Mouse (Mus musculus): ENCODE results near the gene Ifnar2. TPM values are rescaled to one million over a fixed set of nuclear protein-coding genes. Genes with fewer than 3 reads are reported as not detected.
A peak's percentile ranks its signal among the peaks of the same experiment; 100 is the strongest.

Ifnar2 gene
- total and polyA plus RNA-seq, 3 experiments = 33.1 to 34.9 (median 34.5) TPM

GRCm38 (mm10) chr16:91355160-91355559 is 17.4 kb upstream of the Ifnar2 start:
- in situ Hi-C loops (cut with MboI; ENCODE audit: low pct_ligation_motif_present, low pct_unique_long_range_greater_than_20kb, low sequenced_read_pairs) (loop anchor here (25.0 kb wide), 2 partner anchors 557 to 932 kb away; partner anchors contain the start of gene Kcne2), dilution Hi-C loops (cut with MboI; ENCODE audit: extremely low pct_ligation_motif_present, extremely low pct_unique_long_range_greater_than_20kb, low sequenced_read_pairs) (no loop called here)
- H3K4me1 ChIP-seq (ENCODE audit: control insufficient read depth in 1 of 2, insufficient read depth in 2 of 2) = peaks cover 14 to 34% of the 10 kb centered on the region in 2 experiments
- H3K4me3 ChIP-seq (replicated peaks in 1 of 3; ENCODE audit: low read depth in 2 of 3, low read length in 2 of 3, poor library complexity in 1 of 3) = no peak overlapping the region
- H3K9ac ChIP-seq (ENCODE audit: insufficient read depth, low read depth) = peak overlapping the region; percentile 22
- H3K27ac ChIP-seq (ENCODE audit: insufficient read depth, low read depth) = peak overlapping the region; percentile 58
- peak overlapping the region; percentile 29 for H3K4me2 ChIP-seq (ENCODE audit: insufficient read depth, low read depth, poor library complexity, severe bottlenecking)
- DNase-seq (ENCODE audit: extremely low read depth) = peak; percentile 79
- H3K27me3 ChIP-seq (replicated peaks) = peaks cover 34% of the 10 kb centered on the region
- TF ChIP-seq MAZ (IDR thresholded peaks at IDR 0.05; ENCODE audit: low read depth, low read length) (no peak), JUN (IDR thresholded peaks at IDR 0.05; ENCODE audit: insufficient read depth, low read depth, low read length) (no peak), RCOR1 (conservative IDR thresholded peaks at IDR 0.05; ENCODE audit: low read depth, low read length) (0 out of 2 replicates have a peak, but pooled peaks have one; percentile 20), EP300 (IDR thresholded peaks at IDR 0.05; ENCODE audit: low read length) (peak; percentile 72), MAFK (IDR thresholded peaks at IDR 0.05; ENCODE audit: insufficient replicate concordance, low read length) (peak; percentile 75), SIN3A (IDR thresholded peaks at IDR 0.05; ENCODE audit: low read length) (peak; percentile 52; the same call in 1 of the 2 replicates), POLR2A (IDR thresholded peaks at IDR 0.05; ENCODE audit: low read depth, low read length) (peak; percentile 45; the same call in 1 of the 2 replicates), NELFE (IDR thresholded peaks at IDR 0.05; ENCODE audit: low read depth, low read length) (0 out of 2 replicates have a peak, but pooled peaks have one; percentile 42), HCFC1 (IDR thresholded peaks at IDR 0.05; ENCODE audit: low read depth, low read length) (no peak), ZKSCAN1 (IDR thresholded peaks at IDR 0.05; ENCODE audit: borderline replicate concordance, low read depth, low read length) (no peak), BHLHE40 (IDR thresholded peaks at IDR 0.05; ENCODE audit: low read depth, low read length) (peak; percentile 81), MAX (IDR thresholded peaks at IDR 0.05; ENCODE audit: low read length) (peak; percentile 73), UBTF (IDR thresholded peaks at IDR 0.05; ENCODE audit: low read depth, low read length) (peak; percentile 97), KAT2A (IDR thresholded peaks at IDR 0.05; ENCODE audit: insufficient replicate concordance, low read length) (0 out of 2 replicates have a peak, but pooled peaks have one; percentile 40), MEF2A (IDR thresholded peaks at IDR 0.05; ENCODE audit: borderline replicate concordance, low read depth, low read length) (peak; percentile 81), ETS1 (conservative IDR thresholded peaks at IDR 0.05; ENCODE audit: low read depth, low read length) (peak; percentile 68), E2F4 (IDR thresholded peaks at IDR 0.05; ENCODE audit: insufficient replicate concordance, low read depth, low read length) (no peak), ZC3H11A (IDR thresholded peaks at IDR 0.05; ENCODE audit: low read depth, low read length) (no peak), MXI1 (IDR thresholded peaks at IDR 0.05; ENCODE audit: low read depth, low read length) (peak; percentile 75), ZMIZ1 (IDR thresholded peaks at IDR 0.05; ENCODE audit: low read depth, low read length) (no peak), IRF4 (IDR thresholded peaks at IDR 0.05; ENCODE audit: low read depth, low read length) (peak; percentile 87), TBP (conservative IDR thresholded peaks at IDR 0.05; ENCODE audit: low read depth, low read length) (peak; percentile 77), CHD2 (IDR thresholded peaks at IDR 0.05; ENCODE audit: low read length) (peak; percentile 49; the same call in 1 of the 2 replicates), USF2 (conservative IDR thresholded peaks at IDR 0.05; ENCODE audit: low read depth, low read length) (no peak), JUND (conservative IDR thresholded peaks at IDR 0.05; ENCODE audit: low read depth, low read length) (0 out of 2 replicates have a peak, but pooled peaks have one; percentile 45), NRF1 (IDR thresholded peaks at IDR 0.05; ENCODE audit: low read depth, low read length) (0 out of 2 replicates have a peak, but pooled peaks have one; percentile 25), PAX5 (IDR thresholded peaks at IDR 0.05; ENCODE audit: low read length) (no peak), SMC3 (IDR thresholded peaks at IDR 0.05; ENCODE audit: low read depth, low read length) (peak; percentile 9; the same call in 1 of the 2 replicates), CTCF (conservative IDR thresholded peaks at IDR 0.05 in 1 of 2, IDR thresholded peaks at IDR 0.05 in 1 of 2; ENCODE audit: low read depth in 2 of 2, low read length in 2 of 2) (no peak), CHD1 (IDR thresholded peaks at IDR 0.05; ENCODE audit: low read depth, low read length) (no peak), USF1 (IDR thresholded peaks at IDR 0.05; ENCODE audit: low read depth, low read length) (no peak), GABPA (IDR thresholded peaks at IDR 0.05; ENCODE audit: insufficient replicate concordance, low read depth, low read length) (no peak), TCF12 (IDR thresholded peaks at IDR 0.05; ENCODE audit: low read depth, low read length) (peak; percentile 53), POLR2AphosphoS2 (IDR thresholded peaks at IDR 0.05; ENCODE audit: low read depth, low read length) (no peak), MYC (IDR thresholded peaks at IDR 0.05; ENCODE audit: low read depth, low read length) (peak; percentile 26; the same call in 1 of the 2 replicates), ELF1 (IDR thresholded peaks at IDR 0.05; ENCODE audit: low read depth, low read length) (peak; percentile 62), RAD21 (IDR thresholded peaks at IDR 0.05; ENCODE audit: low read depth, low read length) (no peak), ZNF384 (IDR thresholded peaks at IDR 0.05; ENCODE audit: low read depth, low read length) (no peak)
- no peaks in the 10 kb centered on the region for H3K36me3 ChIP-seq (replicated peaks in 1 of 2; ENCODE audit: control insufficient read depth in 1 of 2, insufficient read depth in 1 of 2, low read length in 1 of 2)
- no peaks in the 10 kb centered on the region for H3K79me2 ChIP-seq (replicated peaks; ENCODE audit: control insufficient read depth, extremely low read depth, insufficient read depth, poor library complexity, severe bottlenecking)
- H3K9me3 ChIP-seq (replicated peaks; ENCODE audit: low read length) = no peaks in the 10 kb centered on the region
